Mouse (Mus musculus) adrenal gland (tissue): ENCODE measurements around the gene Rps27a.

Source experiments
- intact Hi-C: fragments of 180-260 bp; cut with DNase I; formaldehyde crosslinking; loops from one replicate; pipeline ENCODE4 v1.15.1; 2025

The Rps27a gene

GRCm38 (mm10) chr11:29514682-29515412 is 33.1 kb downstream of the Rps27a start, which contains the start of gene Prorsd1:
Gene Prorsd1, minus strand, starts transcription at chr11:29515033.
- intact Hi-C loops: loop anchor here (5.0 kb wide), 1 partner anchor 143 kb away; the partner anchor contains the start of gene Ccdc88a

GRCm38 (mm10) chr11:29514325-29514681 is 33.6 kb downstream of the Rps27a start:
- intact Hi-C loops: no loop called here

- intact Hi-C loops: no loop called here
Observed at GRCm38 (mm10) chr11:29512818-29513535, 34.9 kb downstream of the Rps27a start.

- intact Hi-C loops: no loop called here
Observed at GRCm38 (mm10) chr11:29509421-29509820, 38.5 kb downstream of the Rps27a start.

GRCm38 (mm10) chr11:29504899-29505625 is 42.8 kb downstream of the Rps27a start:
- intact Hi-C loops: no loop called here

- intact Hi-C loops: no loop called here
Observed at GRCm38 (mm10) chr11:29503948-29504893, 43.7 kb downstream of the Rps27a start.

- intact Hi-C loops: no loop called here
Observed at GRCm38 (mm10) chr11:29496962-29497361, 50.9 kb downstream of the Rps27a start.
